In genomic region chr17:5741061-5741460, GRCm38 (mm10) we compare ENCODE assay signal across 16 mouse cellular contexts.
"Had no signal": no experiment of that assay in that cellular context is flagged by ENCODE, and none has a peak within 500 bp of the region (broad histone marks: within the 10 kb centered on the region; RNA-seq: fewer than 3 reads in every experiment).

No protein-coding gene starts in this region.

- H3K27me3 ChIP-seq: liver, embryonic 13.5 days; midbrain, embryonic 12.5 days; midbrain, embryonic 15.5 days; neural tube, embryonic 13.5 days; stomach, embryonic 15.5 days had no signal

- H3K4me3 ChIP-seq: layer of hippocampus, adult 2 months; liver, embryonic 13.5 days; midbrain, embryonic 12.5 days; midbrain, embryonic 15.5 days; myocyte; neural tube, embryonic 13.5 days; stomach, embryonic 15.5 days had no signal

- ATAC-seq: intestine, embryonic 16.5 days; midbrain, embryonic 15.5 days had no signal

- H3K36me3 ChIP-seq: midbrain, embryonic 12.5 days; midbrain, embryonic 15.5 days; stomach, embryonic 15.5 days had no signal

- H3K9me3 ChIP-seq: liver, embryonic 13.5 days; midbrain, embryonic 12.5 days; midbrain, embryonic 15.5 days; neural tube, embryonic 13.5 days; stomach, embryonic 15.5 days had no signal

- H3K27ac ChIP-seq: layer of hippocampus, adult 2 months; liver, embryonic 13.5 days; macrophage; midbrain, embryonic 12.5 days; midbrain, embryonic 15.5 days; neural tube, embryonic 13.5 days; stomach, embryonic 15.5 days had no signal

- DNase-seq: kidney, adult 18-20 months; kidney, postnatal 14 days; layer of hippocampus, adult 9-11 months; liver, embryonic 13.5 days; lung, adult 2 months; right cerebral cortex, postnatal 14 days; right cerebral cortex, postnatal 4 days; thymus, postnatal 25 days had no signal

- H3K4me1 ChIP-seq: liver, embryonic 13.5 days; midbrain, embryonic 12.5 days; midbrain, embryonic 15.5 days; neural tube, embryonic 13.5 days; stomach, embryonic 15.5 days had no signal
